Mouse (Mus musculus): ENCODE measurements at regions not wholly inside any gene's neighbourhood (a gene's known extent, or its start where the extent isn't known, plus 50 kb on each side); places are given as distances from the start of the nearest gene placed in this dataset.

GRCm38 (mm10) chr11:19535215-19535614 lies 389.0 kb upstream of the Spred2 start:
- TF ChIP-seq CTCF (IDR thresholded peaks at IDR 0.05): peak; percentile 50
- no peak for TF ChIP-seq EP300 (IDR thresholded peaks at IDR 0.05)
